ENCODE assay signal across 9 mouse cellular contexts in the genomic region with DNA sequence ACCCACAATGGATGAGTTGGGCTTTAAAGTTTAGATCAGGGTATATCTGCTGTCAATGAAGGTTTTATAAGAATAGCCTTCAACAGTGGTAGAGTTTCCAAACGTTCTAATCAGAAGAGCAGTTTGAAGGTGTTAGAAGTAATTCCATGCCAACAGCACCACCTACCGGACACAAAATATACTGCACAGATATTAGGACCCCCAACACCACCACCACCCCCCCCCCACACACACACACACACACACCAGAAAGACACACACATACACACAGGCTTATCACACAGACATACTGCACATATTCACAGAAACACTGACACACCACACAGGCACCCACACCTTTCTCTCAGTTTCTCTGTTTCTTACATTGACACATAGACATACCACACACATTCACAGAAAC. TPM values are rescaled to one million over a fixed set of nuclear protein-coding genes. Genes with fewer than 3 reads are reported as not detected.
A peak's percentile ranks its signal among the peaks of the same experiment; 100 is the strongest.
DNase-seq lines count a peak whose midpoint lies in the region; ATAC-seq and TF ChIP-seq lines count a peak whose summit lies in the region.
"Had no signal": no experiment of that assay in that cellular context is flagged by ENCODE, and none has a peak within 500 bp of the region (broad histone marks: within the 10 kb centered on the region; RNA-seq: fewer than 3 reads in every experiment).

No protein-coding gene starts in this region.

- H3K4me1 ChIP-seq in liver, adult 2 months (ENCODE audit: control insufficient read depth, insufficient read depth, low read length), result no peaks in the 10 kb centered on the region; the same call in 1 of the 2 replicates
- H3K4me1 ChIP-seq in liver, embryonic 11.5 days (replicated peaks; ENCODE audit: control insufficient read depth, insufficient read depth, low read length), result no peaks in the 10 kb centered on the region
- 0 out of 2 replicates have a peak, but pooled peaks cover 3% of the 10 kb centered on the region for H3K4me1 ChIP-seq in embryonic facial prominence, embryonic 14.5 days (ENCODE audit: control insufficient read depth, insufficient read depth, low read length)
- H3K4me1 ChIP-seq in hindbrain, postnatal 0 days (ENCODE audit: insufficient read depth, low read length), result no peaks in the 10 kb centered on the region
- H3K4me1 ChIP-seq in limb, embryonic 12.5 days (replicated peaks), result peaks cover 9% of the 10 kb centered on the region
- H3K4me1 ChIP-seq in neural tube, embryonic 11.5 days (ENCODE audit: control insufficient read depth, insufficient read depth, low read length), result no peaks in the 10 kb centered on the region

- H3K9me3 ChIP-seq in liver, embryonic 11.5 days (ENCODE audit: control insufficient read depth, low read length), result no peaks in the 10 kb centered on the region
- no peaks in the 10 kb centered on the region for H3K9me3 ChIP-seq in embryonic facial prominence, embryonic 14.5 days (ENCODE audit: control insufficient read depth, low read length)
- H3K9me3 ChIP-seq in hindbrain, postnatal 0 days (ENCODE audit: low read length), result no peaks in the 10 kb centered on the region
- no peaks in the 10 kb centered on the region for H3K9me3 ChIP-seq in limb, embryonic 12.5 days
- H3K9me3 ChIP-seq in neural tube, embryonic 11.5 days (ENCODE audit: control insufficient read depth, low read length), result no peaks in the 10 kb centered on the region

- peak; percentile 19 for DNase-seq in liver, adult 2 months (ENCODE audit: extremely low read depth, low read depth, low spot score)
- DNase-seq in liver, embryonic 11.5 days (ENCODE audit: low spot score), result no peak
- DNase-seq in R1 (ENCODE audit: low read depth, low spot score), result peak; percentile 51
- peak; percentile 70 for DNase-seq in embryonic facial prominence, embryonic 14.5 days (ENCODE audit: low spot score)
- peak; percentile 88 for DNase-seq in hindbrain, postnatal 0 days (ENCODE audit: low spot score)
- DNase-seq in neural tube, embryonic 11.5 days (ENCODE audit: low spot score), result peak; percentile 60
- no peak for DNase-seq in urinary bladder, postnatal 10 days (ENCODE audit: low spot score)

- H3K4me3 ChIP-seq in liver, adult 2 months (ENCODE audit: insufficient read depth, low read depth, low read length), result no peak overlapping the region
- H3K4me3 ChIP-seq in liver, embryonic 11.5 days (ENCODE audit: low read depth, low read length), result no peak overlapping the region
- no peak overlapping the region for H3K4me3 ChIP-seq in embryonic facial prominence, embryonic 14.5 days (ENCODE audit: low read depth, low read length)
- H3K4me3 ChIP-seq in hindbrain, postnatal 0 days (ENCODE audit: low read length), result no peak overlapping the region
- H3K4me3 ChIP-seq in limb, embryonic 12.5 days (replicated peaks), result no peak overlapping the region
- H3K4me3 ChIP-seq in neural tube, embryonic 11.5 days (ENCODE audit: low read depth, low read length), result no peak overlapping the region

- no peak for TF ChIP-seq POLR2A in liver, adult 2 months (IDR thresholded peaks at IDR 0.05; ENCODE audit: extremely low read depth, insufficient read depth, low read length)

- no peak for ATAC-seq in liver, embryonic 11.5 days (replicated peaks; ENCODE audit: low FRiP score)
- ATAC-seq in embryonic facial prominence, embryonic 14.5 days (ENCODE audit: low read depth), result no peak
- peak; percentile 86 for ATAC-seq in hindbrain, postnatal 0 days
- 0 out of 2 replicates have a peak, but pooled peaks have one; percentile 32 for ATAC-seq in limb, embryonic 12.5 days (ENCODE audit: insufficient number of reproducible peaks, insufficient read depth, low FRiP score, low TSS enrichment, low read depth)
- peak; percentile 66; the same call in 1 of the 2 replicates for ATAC-seq in neural tube, embryonic 11.5 days (ENCODE audit: insufficient read depth, low FRiP score, low TSS enrichment)

- no peak overlapping the region for H3K9ac ChIP-seq in liver, adult 2 months (ENCODE audit: low read depth, low read length)
- H3K9ac ChIP-seq in liver, embryonic 11.5 days (ENCODE audit: low read depth, low read length), result no peak overlapping the region
- no peak overlapping the region for H3K9ac ChIP-seq in embryonic facial prominence, embryonic 14.5 days (ENCODE audit: low read depth, low read length)
- no peak overlapping the region for H3K9ac ChIP-seq in hindbrain, postnatal 0 days (replicated peaks; ENCODE audit: low read length)
- no peak overlapping the region for H3K9ac ChIP-seq in limb, embryonic 12.5 days (replicated peaks)
- no peak overlapping the region for H3K9ac ChIP-seq in neural tube, embryonic 11.5 days (ENCODE audit: low read length)

- no peaks in the 10 kb centered on the region for H3K36me3 ChIP-seq in liver, adult 2 months (ENCODE audit: control insufficient read depth, insufficient read depth, low read length)
- no peaks in the 10 kb centered on the region for H3K36me3 ChIP-seq in liver, embryonic 11.5 days (ENCODE audit: control insufficient read depth, insufficient read depth, low read length)
- peaks cover 2% of the 10 kb centered on the region; the same call in 1 of the 2 replicates for H3K36me3 ChIP-seq in embryonic facial prominence, embryonic 14.5 days (ENCODE audit: control insufficient read depth, insufficient read depth, low read length)
- no peaks in the 10 kb centered on the region for H3K36me3 ChIP-seq in hindbrain, postnatal 0 days (ENCODE audit: insufficient read depth, low read length)
- peaks cover 7% of the 10 kb centered on the region; the same call in 1 of the 2 replicates for H3K36me3 ChIP-seq in limb, embryonic 12.5 days
- no peaks in the 10 kb centered on the region for H3K36me3 ChIP-seq in neural tube, embryonic 11.5 days (ENCODE audit: control insufficient read depth, insufficient read depth, low read length)

- TF ChIP-seq CTCF in liver, adult 2 months (IDR thresholded peaks at IDR 0.05; ENCODE audit: low read depth, low read length), result peak; percentile 66
- peak; percentile 85 for TF ChIP-seq CTCF in hindbrain, postnatal 0 days (IDR thresholded peaks at IDR 0.05; ENCODE audit: low read depth)

- H3K4me2 ChIP-seq in liver, embryonic 11.5 days, result no peak overlapping the region
- H3K4me2 ChIP-seq in embryonic facial prominence, embryonic 14.5 days (ENCODE audit: low read depth, low read length), result no peak overlapping the region
- no peak overlapping the region for H3K4me2 ChIP-seq in hindbrain, postnatal 0 days (ENCODE audit: low read depth, low read length)
- H3K4me2 ChIP-seq in limb, embryonic 12.5 days, result no peak overlapping the region
- H3K4me2 ChIP-seq in neural tube, embryonic 11.5 days (ENCODE audit: low read depth), result no peak overlapping the region

- H3K27ac ChIP-seq in liver, adult 2 months (replicated peaks; ENCODE audit: insufficient read depth, low read depth, low read length), result no peak overlapping the region
- no peak overlapping the region for H3K27ac ChIP-seq in liver, embryonic 11.5 days (ENCODE audit: low read depth, low read length)
- no peak overlapping the region for H3K27ac ChIP-seq in embryonic facial prominence, embryonic 14.5 days (replicated peaks; ENCODE audit: low read depth, low read length)
- H3K27ac ChIP-seq in hindbrain, postnatal 0 days, result no peak overlapping the region
- no peak overlapping the region for H3K27ac ChIP-seq in limb, embryonic 12.5 days
- H3K27ac ChIP-seq in neural tube, embryonic 11.5 days (ENCODE audit: low read depth, low read length), result no peak overlapping the region
- H3K27ac ChIP-seq: macrophage had no signal

- H3K27me3 ChIP-seq in liver, adult 2 months (ENCODE audit: control insufficient read depth, insufficient read depth, low read length), result no peaks in the 10 kb centered on the region
- H3K27me3 ChIP-seq in liver, embryonic 11.5 days (replicated peaks; ENCODE audit: control insufficient read depth, insufficient read depth, low read length), result no peaks in the 10 kb centered on the region
- H3K27me3 ChIP-seq in embryonic facial prominence, embryonic 14.5 days (replicated peaks; ENCODE audit: control insufficient read depth, insufficient read depth, low read length), result no peaks in the 10 kb centered on the region
- no peaks in the 10 kb centered on the region for H3K27me3 ChIP-seq in hindbrain, postnatal 0 days (ENCODE audit: insufficient read depth, low read length)
- H3K27me3 ChIP-seq in limb, embryonic 12.5 days, result no peaks in the 10 kb centered on the region
- no peaks in the 10 kb centered on the region for H3K27me3 ChIP-seq in neural tube, embryonic 11.5 days (ENCODE audit: control insufficient read depth, insufficient read depth, low read length)

- no peaks in the 10 kb centered on the region for H3K79me2 ChIP-seq in liver, adult 2 months (ENCODE audit: control insufficient read depth, insufficient read depth, low read length)

- 0% methylated on average over 2 of the region's 2 CpGs for WGBS in liver, adult 2 months
- WGBS in liver, embryonic 11.5 days, result 4% methylated on average over 2 of the region's 2 CpGs
- WGBS in embryonic facial prominence, embryonic 14.5 days, result 2% methylated on average over 2 of the region's 2 CpGs
- 0% methylated on average over 2 of the region's 2 CpGs for WGBS in hindbrain, postnatal 0 days
- WGBS in limb, embryonic 12.5 days, result 5% methylated on average over 2 of the region's 2 CpGs
- WGBS in neural tube, embryonic 11.5 days, result 0% methylated on average over 2 of the region's 2 CpGs

RNA-seq across cellular contexts. Expression of a gene that starts 33.3 kb away (rescaled TPM):
- total RNA-seq in liver, adult 2 months (2014; rRNA removed), result 77.4 and 95.0 TPM in 2 replicates
- 152 and 159 TPM in 2 replicates for polyA plus RNA-seq in liver, adult 2 months (2012; rRNA removed)
- 105 and 108 TPM in 2 replicates for polyA plus RNA-seq in liver, embryonic 11.5 days (2014; fragmentation: Nextera tagmentation; extraction: Ambion mirVana)
- polyA plus RNA-seq in embryonic facial prominence, embryonic 14.5 days (2014; fragmentation: Nextera tagmentation; extraction: Ambion mirVana), result 458 and 477 TPM in 2 replicates
- 31.8 and 33.5 TPM in 2 replicates for total RNA-seq in hindbrain, postnatal 0 days (2014; rRNA removed)
- 54.0 and 55.5 TPM in 2 replicates for polyA plus RNA-seq in hindbrain, postnatal 0 days (2015; fragmentation: Nextera tagmentation; extraction: Ambion mirVana)
- 139 and 162 TPM in 2 replicates for polyA plus RNA-seq in limb, embryonic 12.5 days (2016; fragmentation: Nextera tagmentation; extraction: Ambion mirVana)
- polyA plus RNA-seq in neural tube, embryonic 11.5 days (2014; fragmentation: Nextera tagmentation; extraction: Ambion mirVana), result 133 and 137 TPM in 2 replicates

RNA-seq across cellular contexts. Expression of a gene that starts 33.3 kb away (rescaled TPM):
- 1.4 and 1.7 TPM in 2 replicates for total RNA-seq in liver, adult 2 months (2014; rRNA removed)
- 0.87 and 0.91 TPM in 2 replicates for polyA plus RNA-seq in liver, adult 2 months (2012; rRNA removed)
- polyA plus RNA-seq in liver, embryonic 11.5 days (2014; fragmentation: Nextera tagmentation; extraction: Ambion mirVana), result 0.48 and 0.75 TPM in 2 replicates
- 2.0 and 2.8 TPM in 2 replicates for polyA plus RNA-seq in embryonic facial prominence, embryonic 14.5 days (2014; fragmentation: Nextera tagmentation; extraction: Ambion mirVana)
- total RNA-seq in hindbrain, postnatal 0 days (2014; rRNA removed), result not detected in 2 replicates
- polyA plus RNA-seq in hindbrain, postnatal 0 days (2015; fragmentation: Nextera tagmentation; extraction: Ambion mirVana), result 0.91 and 1.1 TPM in 2 replicates
- polyA plus RNA-seq in limb, embryonic 12.5 days (2016; fragmentation: Nextera tagmentation; extraction: Ambion mirVana), result 1.0 and 1.2 TPM in 2 replicates
- 0.37 TPM in 1 of 2 replicates, not detected in the other for polyA plus RNA-seq in neural tube, embryonic 11.5 days (2014; fragmentation: Nextera tagmentation; extraction: Ambion mirVana)
- polyA plus RNA-seq: macrophage had no signal

Comparison
In these comparisons a context has a peak if more than half of its experiments do, and no peak if none do; other contexts are left out.
1. DNase-seq: peak in liver, adult 2 months (single experiment), R1 (single experiment), embryonic facial prominence, embryonic 14.5 days (single experiment), hindbrain, postnatal 0 days (single experiment) and neural tube, embryonic 11.5 days (single experiment); none in liver, embryonic 11.5 days (single experiment) and urinary bladder, postnatal 10 days (single experiment).
2. ATAC-seq: peak in hindbrain, postnatal 0 days (single experiment), limb, embryonic 12.5 days (single experiment) and neural tube, embryonic 11.5 days (single experiment); none in liver, embryonic 11.5 days (single experiment) and embryonic facial prominence, embryonic 14.5 days (single experiment).